Mouse (Mus musculus) gastrocnemius, postnatal 25 days (tissue): ENCODE measurements around the gene Samm50. TPM values are rescaled to one million over a fixed set of nuclear protein-coding genes. Genes with fewer than 3 reads are reported as not detected.
"Not testable (repeated sequence)": the region's sequence is repeated elsewhere in the genome, so short reads cannot be mapped to it uniquely, and the experiment has no call there.

Experiments
- DNase-seq: peaks from one replicate; pipeline ENCODE4 v3.0.0; 2022
- long read RNA-seq, 2 experiments: library from polyadenylated mRNA; stranded (forward); transcript quantifications; one replicate each; pipeline ENCODE4 v2.0.0; 2021
- total RNA-seq, 2 experiments: library from RNA; stranded (reverse); gene quantifications; 1 replicate in 1 of 2; 2 replicates in 1 of 2; pipeline ENCODE4 v1.2.3; 2021

The Samm50 gene
- 100 to 1,000 TPM; 171 to 173 TPM for total RNA-seq
- long read RNA-seq, experiment 1, full-length matches to known transcripts, result 47 of 269 reads
- long read RNA-seq, experiment 1, partial matches to known transcripts, result 219 of 269 reads
- long read RNA-seq, experiment 1, other reads (novel, unspliced or antisense), result 3 of 269 reads
- long read RNA-seq, experiment 2, full-length matches to known transcripts, result 52 of 200 reads
- long read RNA-seq, experiment 2, partial matches to known transcripts, result 145 of 200 reads
- long read RNA-seq, experiment 2, other reads (novel, unspliced or antisense), result 3 of 200 reads

DNA sequence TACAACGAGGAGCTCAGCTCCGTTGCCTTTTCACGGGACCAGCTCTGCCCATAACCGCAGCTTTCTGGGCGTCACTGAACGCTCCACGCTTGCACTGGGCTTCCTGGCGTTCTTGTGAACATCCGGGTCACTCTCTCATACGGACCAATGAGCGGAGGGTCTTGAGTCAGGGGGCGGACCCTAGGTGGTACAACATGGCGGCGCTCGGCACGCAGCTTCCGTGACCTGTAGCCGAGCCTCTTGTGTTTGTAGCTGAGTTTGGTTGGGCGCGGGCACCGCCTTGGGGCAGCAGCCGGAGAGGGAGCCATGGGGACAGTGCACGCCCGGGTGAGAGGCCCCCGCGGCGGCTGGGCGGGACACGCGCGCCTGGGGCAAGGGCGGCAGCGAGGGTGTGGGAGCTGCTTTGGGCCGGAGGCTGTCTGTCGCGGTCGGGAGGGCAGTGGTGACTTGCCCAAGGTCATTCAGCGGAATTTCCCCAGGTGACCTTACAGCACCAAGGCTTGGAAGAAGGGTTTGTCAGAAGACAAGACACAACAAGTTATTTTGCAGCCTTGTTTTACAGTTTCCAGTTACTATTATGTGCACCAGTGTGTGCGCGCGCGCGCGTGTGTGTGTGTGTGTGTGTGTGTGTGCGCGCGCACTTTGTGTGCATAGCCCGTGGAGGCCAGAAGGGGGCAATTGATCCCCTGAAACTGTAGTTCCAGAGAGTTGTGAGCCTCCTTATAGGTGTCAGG lies at the start of gene Samm50:
Gene Samm50, plus strand, starts transcription at position 184 of the 734 bp plus-strand sequence.
- DNase-seq, result peak; percentile 88

DNA sequence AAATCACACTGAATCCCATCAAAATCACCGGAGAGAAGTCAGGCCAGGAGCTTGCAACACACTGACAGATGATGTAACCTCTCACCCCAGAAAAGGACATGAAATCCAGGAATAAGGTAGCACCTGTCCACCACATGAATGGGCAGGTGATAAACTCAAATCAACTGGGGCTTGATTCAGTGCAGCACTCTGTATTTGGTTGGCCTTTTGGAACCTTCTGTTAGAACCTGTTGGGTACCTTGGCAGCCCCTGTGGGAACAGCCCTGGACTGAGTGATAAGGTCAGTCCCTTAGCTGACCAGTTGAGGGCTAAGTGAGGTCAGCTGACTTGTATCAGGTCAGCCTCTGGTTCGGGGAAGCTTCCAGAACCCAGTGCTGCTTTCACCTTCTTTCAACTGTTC lies 35.9 kb upstream of the Samm50 start:
- no peak for DNase-seq

DNA sequence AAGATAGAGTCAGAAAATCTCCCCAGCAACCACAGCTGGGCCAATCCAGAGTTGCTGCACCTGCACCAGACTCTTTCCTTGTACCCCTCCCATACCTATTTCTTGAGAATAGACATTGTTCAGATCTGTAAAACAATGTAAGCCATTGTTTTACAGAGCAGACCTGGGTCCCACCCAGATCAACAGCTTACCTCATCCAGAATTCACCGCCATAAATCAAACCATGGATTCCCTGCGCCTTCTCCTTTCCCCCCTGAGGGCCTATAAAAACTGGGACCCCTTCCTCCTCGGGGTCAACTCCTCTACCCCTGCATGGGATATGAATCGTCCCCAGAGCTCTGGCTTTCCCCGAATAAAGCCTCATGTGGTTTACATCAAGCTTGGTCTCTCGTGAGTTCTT lies 34.5 kb upstream of the Samm50 start:
- not testable (repeated sequence) for DNase-seq

DNA sequence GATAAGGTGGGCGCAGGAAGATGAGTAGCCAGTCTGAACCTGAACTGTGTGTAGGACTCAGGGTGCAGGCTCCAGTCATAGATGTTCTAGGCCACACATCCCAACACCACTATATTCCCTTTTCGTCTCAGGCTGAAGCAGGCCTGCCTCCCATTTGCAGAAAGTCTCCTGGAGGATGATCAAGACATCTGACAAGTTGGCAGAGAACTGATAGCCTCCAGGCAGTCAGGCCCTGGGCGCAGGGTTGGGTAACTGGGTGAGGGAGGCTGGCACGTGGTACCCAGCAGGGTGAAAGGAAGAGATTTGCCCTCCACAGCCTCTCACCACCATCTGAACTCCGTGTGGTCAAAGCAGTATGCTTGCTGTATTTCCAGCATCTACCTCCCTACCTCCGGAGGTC lies 30.2 kb upstream of the Samm50 start:
- no peak for DNase-seq

DNA sequence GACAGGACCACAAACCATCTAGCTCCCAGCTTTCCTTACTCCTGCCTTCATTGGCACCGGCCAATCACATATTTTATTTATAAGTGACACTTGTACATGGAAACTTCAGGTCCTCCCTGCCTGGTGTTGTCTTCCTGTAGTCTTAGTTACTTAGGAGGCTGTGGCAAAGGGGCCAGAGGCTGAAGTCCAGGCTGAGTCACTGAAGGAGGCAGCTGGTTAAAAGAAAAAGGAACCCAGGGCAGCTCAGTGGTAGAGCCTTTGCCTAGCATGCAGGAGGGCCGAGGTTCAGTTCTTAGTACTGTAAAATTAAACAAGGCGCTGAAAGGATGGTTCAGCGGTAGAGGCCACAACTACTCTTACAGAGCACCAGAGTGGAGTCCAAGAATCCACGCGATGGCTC lies 25.2 kb upstream of the Samm50 start:
- no peak for DNase-seq

DNA sequence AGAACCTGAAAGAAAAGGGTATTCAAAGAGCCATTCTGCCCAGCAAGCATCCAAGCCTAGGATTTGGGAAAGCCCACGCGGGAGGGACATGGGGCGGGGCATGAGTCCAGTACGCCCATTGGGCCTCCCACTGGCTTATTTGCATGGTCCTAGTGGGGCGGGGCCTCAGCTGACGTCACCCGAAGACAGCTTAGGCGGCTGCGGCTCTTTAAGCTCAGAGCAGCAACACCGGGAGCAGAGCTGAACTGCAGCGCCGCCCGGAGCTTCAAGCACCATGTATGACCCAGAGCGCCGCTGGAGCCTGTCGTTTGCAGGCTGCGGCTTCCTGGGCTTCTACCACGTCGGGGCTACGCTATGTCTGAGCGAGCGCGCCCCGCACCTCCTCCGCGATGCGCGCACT lies 24.4 kb upstream of the Samm50 start, which contains the start of gene Pnpla3:
Gene Pnpla3, plus strand, starts transcription at position 238 of the 400 bp plus-strand sequence.
- DNase-seq, result peak; percentile 93

DNA sequence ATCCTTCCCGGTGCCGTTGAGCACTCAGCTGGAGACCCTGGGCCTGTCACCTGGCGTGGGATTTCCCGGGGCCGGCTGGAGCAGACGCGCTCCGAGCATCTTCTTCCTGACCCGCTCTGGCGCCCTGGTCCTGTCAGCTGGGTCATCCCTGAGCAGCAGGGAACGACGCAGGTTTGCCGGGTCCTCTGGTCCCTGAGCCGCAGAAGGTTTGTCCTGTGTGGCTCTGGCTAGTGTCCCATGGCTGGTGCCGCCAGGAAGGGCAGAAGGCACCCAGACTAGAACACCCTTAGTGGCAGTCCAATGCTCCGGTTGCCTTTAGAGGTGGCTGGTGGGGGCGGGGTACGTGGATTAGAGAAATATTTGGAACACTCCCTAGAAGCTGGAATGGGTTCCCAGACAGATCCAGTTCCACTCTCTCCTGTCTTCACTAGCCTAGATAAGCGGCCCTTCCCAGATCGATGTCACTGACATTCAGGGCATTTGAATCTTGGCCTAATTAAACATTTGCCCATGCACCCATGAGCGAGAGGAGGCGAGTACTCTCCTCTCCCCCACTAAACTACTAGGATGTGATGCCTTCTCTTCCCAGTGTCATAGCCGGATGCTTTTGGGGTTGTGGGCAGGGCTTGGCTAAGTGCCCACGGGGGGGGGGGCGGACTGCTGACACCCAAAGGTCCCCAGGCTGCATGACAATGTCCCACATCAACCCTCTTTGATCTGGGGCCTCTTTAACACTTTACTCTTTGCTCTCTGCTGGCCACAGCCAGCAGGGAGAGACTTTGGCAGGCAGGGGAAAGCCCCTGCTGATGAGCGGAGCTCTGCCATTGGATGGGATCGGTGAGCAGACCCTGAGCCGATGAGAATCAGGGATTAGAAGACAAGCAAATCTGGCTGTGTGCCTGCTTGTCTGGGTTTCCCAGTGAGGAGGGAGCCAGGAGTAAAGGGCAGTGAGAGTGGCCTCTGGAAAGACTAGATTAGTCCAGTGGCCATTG lies 23.6 kb upstream of the Samm50 start:
- peak; percentile 51 for DNase-seq

DNA sequence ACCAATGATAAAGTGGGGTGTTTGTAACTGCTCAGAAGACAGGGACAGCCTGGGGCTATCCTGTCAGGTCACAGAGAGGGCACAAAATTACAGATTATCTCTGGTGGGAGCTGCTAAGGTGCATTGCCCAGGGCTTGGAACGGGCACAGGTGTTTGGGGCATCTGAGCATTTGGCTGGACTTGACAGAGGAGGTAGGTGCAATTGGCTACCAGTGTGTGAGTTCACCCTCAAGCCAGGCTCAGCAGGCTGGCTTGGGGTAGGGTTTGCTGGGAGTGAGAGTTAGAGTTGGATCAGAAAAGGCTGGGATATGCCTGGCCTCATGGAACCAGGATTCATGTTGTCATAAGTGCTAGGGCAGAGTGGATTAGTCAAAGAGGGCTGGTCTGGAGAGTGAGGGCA lies 22.5 kb upstream of the Samm50 start:
- no peak for DNase-seq

DNA sequence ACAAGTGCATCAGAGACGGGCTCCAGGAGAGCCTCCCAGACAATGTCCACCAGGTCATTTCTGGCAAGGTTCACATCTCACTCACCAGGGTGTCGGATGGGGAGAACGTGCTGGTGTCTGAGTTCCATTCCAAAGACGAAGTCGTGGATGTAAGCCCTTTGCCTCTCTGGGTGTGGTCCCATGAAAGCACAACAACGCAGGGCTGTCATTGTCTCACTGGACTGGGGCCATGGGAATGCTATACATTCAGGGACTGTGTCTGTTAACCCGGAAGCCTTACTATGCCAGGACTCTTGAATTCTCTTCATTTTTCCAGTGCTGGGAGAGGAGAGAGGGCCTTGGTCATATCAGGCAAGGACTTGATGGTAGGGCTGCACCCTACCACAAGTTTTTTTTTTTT lies 20.9 kb upstream of the Samm50 start:
- no peak for DNase-seq

DNA sequence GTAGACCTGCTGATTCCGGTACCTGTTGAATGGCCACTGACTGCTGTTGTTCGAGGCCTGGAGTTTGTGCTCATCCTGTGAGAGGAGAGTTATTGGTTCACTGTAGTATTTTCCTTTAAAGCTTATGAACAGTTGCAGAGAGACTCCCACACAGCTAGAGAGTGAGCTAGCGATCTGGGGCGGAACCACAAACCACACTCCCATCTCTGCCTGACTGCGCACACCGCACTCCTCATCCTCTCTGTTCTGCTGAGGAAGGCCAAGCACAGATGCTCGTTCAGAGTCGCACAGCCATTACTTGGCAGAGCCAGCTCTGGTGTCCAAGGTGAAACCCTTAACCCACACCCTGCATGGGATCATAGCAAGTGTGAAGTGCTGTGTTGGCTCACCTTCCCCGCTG lies 13.3 kb upstream of the Samm50 start:
- no peak for DNase-seq

DNA sequence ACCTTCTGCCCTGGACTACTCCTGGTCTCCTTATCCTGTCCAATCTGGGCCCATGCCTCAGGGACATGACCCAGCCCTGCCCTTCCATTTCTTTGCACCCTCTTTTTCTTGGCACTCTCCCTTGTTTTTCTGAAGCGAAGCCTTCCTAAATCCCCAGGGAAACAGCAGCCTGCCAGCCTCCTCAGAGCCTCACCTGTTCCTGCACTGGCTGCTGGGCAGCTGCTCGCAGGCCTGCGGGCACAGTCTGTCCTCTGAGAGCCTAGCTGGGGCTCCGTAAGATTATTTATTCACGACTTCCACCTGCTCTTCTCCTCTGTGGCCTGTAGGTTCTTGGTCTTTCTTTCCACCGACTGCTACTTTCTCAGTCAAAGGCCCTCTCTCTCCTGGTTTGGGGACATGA lies 10.0 kb upstream of the Samm50 start:
- DNase-seq, result peak; percentile 64

DNA sequence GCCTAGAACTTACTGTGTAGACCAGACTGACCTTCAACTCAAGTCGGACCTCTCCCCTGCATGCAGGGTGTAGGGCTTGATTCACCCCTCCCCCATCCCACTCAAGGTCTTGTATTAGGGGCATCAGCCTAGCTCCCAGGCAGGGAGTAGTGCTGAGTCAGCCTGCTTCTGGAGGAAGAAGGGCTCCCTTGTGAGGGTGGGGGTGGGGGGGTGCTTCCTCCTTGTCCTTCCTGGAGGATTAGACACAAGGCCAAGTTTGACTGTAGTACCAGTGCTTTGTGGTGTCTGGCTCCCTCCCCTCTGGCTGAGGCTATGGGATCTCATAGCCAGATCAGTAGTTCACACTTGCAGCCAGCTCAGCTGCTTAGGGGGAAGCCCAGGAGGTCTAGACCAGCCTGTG lies 8.1 kb upstream of the Samm50 start:
- DNase-seq, result no peak

DNA sequence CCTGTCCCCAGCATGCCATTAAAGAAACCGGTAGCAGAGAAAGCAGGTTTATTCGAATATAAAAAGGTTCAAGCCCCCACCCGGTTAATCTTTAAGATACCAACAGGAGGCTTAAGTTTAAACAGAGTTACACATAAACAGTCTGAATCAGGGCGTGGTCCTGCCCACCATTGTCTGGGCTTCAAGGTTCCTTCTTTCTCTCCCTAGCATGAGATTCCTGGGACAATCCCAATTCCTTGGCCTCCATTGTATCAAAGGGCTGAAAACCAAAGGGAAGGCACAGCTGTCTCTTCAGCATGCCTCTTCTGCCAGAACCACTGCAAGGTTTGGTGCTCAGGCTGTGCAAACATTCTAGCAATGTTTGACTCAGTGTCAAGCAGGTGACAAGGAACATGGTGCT lies 5.8 kb upstream of the Samm50 start:
- DNase-seq, result no peak

DNA sequence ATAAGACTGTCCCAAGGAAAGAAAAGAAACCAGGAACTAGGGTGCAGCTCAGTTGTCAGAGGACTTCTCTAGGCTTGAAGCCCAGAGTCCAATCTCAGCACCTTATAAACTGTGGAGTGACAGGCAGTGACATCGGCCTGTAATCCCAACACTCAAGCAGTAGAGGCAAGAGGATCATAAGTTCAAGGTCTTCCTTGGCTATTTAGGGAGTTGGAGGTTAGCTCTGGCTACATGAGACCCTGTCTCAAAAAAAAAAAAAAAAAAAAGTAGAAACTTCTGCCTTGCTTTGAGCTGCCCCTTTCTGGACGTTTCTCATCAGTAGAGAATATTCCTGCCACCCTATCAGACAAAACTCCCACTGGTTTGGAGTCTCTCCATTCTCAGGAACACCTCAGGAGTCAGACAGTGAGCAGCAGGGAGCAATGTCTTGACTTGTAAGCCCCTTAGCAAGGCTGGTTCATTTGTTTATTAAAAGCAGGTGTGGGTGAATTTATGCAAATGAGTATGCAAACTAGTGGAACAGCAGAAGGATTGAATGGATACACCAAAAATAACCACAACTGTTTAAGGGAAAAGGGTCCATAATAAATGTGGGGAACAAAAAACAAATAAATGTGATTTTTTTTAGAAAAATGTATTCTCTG lies 3.0 kb upstream of the Samm50 start:
- DNase-seq, result no peak

DNA sequence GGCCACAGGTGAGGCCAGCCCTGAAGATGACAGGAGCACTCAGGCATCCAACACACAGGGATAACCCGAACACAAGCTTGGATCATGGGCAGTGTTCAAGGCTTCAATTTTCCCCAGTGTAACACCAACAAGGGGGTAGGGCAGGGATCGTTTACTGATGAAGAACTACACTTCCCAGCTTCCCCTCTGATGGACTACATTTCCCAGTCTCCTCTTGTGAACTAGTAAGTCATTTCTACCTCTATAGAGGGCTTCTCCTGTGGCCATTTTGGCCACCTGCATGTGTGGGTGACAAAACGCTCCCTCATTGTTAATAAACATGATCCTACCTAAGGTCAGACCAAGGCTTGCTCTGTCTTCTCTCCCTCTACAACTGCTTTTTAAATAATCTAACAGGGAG lies 2.2 kb upstream of the Samm50 start:
- DNase-seq, result no peak

DNA sequence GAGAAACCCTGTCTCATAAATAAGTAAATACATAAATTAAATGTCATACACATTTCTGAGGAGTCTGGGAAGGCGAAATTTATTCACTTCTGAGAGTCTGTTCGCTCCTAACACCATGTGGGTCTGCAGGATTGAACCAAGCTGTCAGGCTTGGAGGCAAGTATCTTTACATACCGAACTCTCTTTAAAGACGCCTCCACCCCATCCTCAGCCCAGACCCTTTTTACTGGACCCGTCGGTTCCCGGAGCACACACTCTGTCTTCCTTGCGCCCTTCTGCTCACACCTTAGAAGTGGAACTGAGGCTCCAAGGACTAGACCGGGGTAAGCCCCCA lies 350 bp upstream of the Samm50 start:
- no peak for DNase-seq

DNA sequence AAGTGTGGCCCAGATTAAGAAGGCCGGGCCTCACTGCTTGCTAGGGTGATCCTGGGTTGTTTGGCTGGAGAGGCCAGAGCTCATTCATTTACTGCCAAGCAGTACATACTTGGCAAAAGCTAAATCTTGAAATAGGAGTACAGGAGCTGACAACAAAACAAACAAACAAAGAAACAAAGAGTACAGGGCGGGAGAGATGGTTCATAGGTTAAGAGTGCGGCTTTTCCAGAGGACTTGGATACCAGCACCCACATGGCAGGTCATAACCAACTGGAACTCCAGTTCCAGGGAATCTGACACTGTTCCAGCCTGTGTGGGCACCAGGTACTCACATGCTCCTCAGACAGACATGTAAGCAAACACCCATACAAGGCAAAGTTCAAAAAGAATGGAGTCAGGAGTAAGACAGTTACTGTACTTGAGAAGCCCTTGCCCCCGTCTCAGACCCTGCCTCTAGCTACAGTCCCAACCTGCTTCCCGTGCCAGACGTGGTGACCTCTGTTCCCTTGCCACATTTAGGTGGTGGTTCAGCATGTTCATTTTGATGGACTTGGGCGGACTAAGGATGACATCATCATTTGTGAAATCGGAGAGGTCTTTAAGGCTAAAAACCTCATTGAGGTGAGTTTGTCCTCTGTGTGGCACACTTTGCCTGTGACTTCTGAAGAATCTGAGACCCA lies 4.6 kb downstream of the Samm50 start:
- DNase-seq, result no peak

DNA sequence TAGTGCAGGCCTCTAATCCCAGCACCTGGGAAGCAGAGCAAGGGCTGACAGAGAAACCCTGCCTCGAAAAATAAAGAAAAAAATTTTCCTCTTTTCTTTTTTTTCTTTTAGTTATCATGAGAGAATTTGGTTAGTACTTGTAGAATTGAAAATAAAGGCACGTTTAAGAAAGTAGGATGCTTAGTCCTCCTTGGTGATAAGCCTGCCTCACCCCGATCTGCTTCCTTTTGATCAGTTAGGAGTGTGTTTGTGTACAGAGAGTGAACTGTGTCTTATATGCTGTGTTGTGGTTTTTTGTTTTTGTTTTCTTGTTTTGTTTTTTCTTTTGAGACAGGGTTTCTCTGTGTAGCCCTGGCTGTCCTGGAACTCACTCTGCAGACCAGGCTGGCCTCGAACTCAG lies 15.3 kb downstream of the Samm50 start:
- DNase-seq, result no peak

DNA sequence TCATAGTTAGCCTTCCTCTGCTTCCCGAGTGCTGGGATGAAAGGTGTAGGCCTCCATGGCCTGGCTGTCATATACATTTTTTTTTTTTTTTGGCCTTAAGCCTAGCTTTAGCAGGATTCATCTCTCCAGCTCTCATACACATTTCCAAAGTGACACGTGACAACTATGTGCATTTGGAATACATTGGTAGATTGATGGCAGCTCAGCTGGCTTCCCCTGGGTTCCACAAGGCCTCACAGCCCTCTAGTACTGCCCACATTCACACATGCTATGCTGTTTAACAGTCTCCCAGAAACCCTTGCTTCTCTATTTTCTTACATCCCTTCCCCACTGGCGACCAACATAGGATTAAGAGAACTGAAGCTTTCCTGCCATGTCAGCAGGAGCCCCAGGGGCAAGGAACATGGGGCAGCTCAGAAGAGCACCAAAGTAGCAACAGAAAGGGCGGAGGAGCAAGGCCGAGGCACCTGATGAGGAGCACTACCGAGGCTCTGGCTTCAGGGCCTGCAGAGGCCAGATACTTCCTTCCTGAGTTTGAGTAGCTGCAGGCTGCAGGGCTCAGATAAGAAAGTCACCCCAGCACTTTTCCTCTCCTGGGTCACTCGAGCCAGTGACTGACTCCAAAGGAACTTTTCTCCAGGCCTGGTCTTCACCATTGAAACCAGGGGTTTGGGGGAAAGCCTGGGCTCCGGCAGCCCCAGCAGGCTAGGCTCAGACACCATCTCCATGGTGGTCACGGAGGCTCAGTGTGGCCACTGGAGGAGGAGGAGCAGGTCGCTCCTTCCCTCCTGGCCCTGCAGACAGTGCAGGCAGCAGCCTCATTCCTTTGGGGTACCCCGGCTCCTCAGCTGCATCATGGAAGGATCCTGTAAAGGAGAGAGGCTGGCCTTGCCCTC lies 17.7 kb downstream of the Samm50 start:
- no peak for DNase-seq

DNA sequence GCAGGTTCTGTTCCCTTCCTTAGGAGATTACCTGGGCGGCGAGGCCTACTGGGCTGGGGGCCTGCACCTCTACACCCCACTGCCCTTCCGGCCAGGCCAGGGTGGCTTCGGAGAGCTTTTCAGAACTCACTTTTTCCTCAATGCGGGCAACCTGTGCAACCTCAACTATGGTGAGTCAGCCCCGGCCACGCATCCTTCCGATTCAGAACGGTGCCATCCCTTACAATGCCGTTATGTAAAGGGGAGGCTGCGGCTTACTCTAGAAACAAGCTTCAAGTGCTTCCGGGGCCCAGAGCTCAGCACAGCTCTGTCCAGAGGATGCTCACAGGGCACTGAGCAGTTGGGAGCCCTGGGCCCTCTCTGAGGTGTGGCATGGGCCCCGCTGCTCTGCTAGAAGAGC lies 18.4 kb downstream of the Samm50 start:
- no peak for DNase-seq

DNA sequence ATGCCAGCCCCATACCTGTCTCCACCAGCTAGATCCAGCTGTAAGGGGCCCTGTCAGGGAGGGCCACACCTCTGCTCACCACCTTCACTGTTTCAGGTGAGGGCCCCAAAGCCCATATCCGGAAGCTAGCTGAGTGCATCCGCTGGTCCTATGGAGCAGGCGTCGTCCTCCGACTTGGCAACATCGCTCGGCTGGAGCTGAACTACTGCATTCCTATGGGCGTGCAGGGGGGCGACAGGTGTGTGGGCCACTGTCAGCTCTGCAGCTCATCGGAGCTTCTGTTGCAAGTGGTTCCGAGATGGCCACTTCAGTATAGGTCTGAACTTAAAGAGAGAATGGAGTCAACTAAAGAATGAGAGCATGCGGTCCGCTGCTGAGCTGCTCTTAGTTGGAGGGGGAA lies 18.9 kb downstream of the Samm50 start:
- DNase-seq, result no peak
